Mouse (Mus musculus) ES-Bruce4 (cell line): Measurements from ENCODE around the gene Fbxl18.

Source experiments
- CTCF ChIP-seq: IDR thresholded peaks from one replicate; pipeline ENCODE4 v1.8.1; 2011; ENCODE audit warnings: low read depth, low read length
- EP300 ChIP-seq: IDR thresholded peaks from 2 replicates; pipeline ENCODE4 v1.6.1; 2011; ENCODE audit warnings: low read depth, low read length; ENCODE audit not compliant: insufficient read depth
- POLR2A ChIP-seq: IDR thresholded peaks from one replicate; pipeline ENCODE4 v1.8.1; 2011; ENCODE audit warnings: low read length; ENCODE audit not compliant: insufficient read depth

- TF ChIP-seq CTCF (no peak), POLR2A (no peak), EP300 (no peak)
These were observed 34.2 kb upstream of the Fbxl18 start for GRCm38 (mm10) chr5:142929400-142929752.
